Mouse (Mus musculus) limb, embryonic 15.5 days (tissue): ENCODE results near the gene Gm10799. TPM values are rescaled to one million over a fixed set of nuclear protein-coding genes. Genes with fewer than 3 reads are reported as not detected.
"Not testable (repeated sequence)": the region's sequence is repeated elsewhere in the genome, so short reads cannot be mapped to it uniquely, and the experiment has no call there.

ENCODE experiments used
- ATAC-seq: fragments of 200-750 bp; cut with Nextera tagmentation; 2 replicates; pipeline ENCODE4 v1.8.0; 2017; ENCODE audit warnings: low read depth, moderate TSS enrichment; ENCODE audit not compliant: insufficient number of reproducible peaks, low FRiP score, low TSS enrichment
- H3K27ac ChIP-seq: fragments of 300-500 bp; sonication (generic); 2 replicates; pipeline ENCODE4 v1.5.1; 2015; ENCODE audit warnings: moderate library complexity, mild to moderate bottlenecking, inconsistent platforms
- H3K27me3 ChIP-seq: fragments of 300-500 bp; sonication (generic); 2 replicates; pipeline ENCODE4 v1.6.1; 2015; ENCODE audit warnings: inconsistent platforms
- H3K36me3 ChIP-seq: fragments of 300-500 bp; sonication (generic); 2 replicates; pipeline ENCODE4 v1.6.1; 2015; ENCODE audit warnings: inconsistent platforms
- H3K4me1 ChIP-seq: fragments of 300-500 bp; sonication (generic); 2 replicates; pipeline ENCODE4 v1.6.1; 2015; ENCODE audit warnings: inconsistent platforms
- H3K4me2 ChIP-seq: fragments of 300-500 bp; sonication (generic); 2 replicates; pipeline ENCODE4 v1.6.1; 2015; ENCODE audit warnings: mild to moderate bottlenecking, inconsistent platforms
- H3K4me3 ChIP-seq: fragments of 300-500 bp; sonication (generic); 2 replicates; pipeline ENCODE4 v1.5.1; 2015; ENCODE audit warnings: mild to moderate bottlenecking, inconsistent platforms
- H3K9ac ChIP-seq: fragments of 300-500 bp; sonication (generic); 2 replicates; pipeline ENCODE4 v1.6.1; 2015; ENCODE audit warnings: inconsistent platforms
- H3K9me3 ChIP-seq: fragments of 300-500 bp; sonication (generic); 2 replicates; pipeline ENCODE4 v1.6.1; 2016; ENCODE audit warnings: inconsistent platforms
- WGBS: fragments of 180-500 bp; shearing (Covaris S2); methylation state at CpG from one replicate; pipeline ENCODE4 v1.1.7; 2015; 5-methylcytosine and 5-hydroxymethylcytosine counted together
- polyA plus RNA-seq: library from polyadenylated mRNA; unstranded; fragments of >200 nt; fragmentation: Nextera tagmentation; extraction: Ambion mirVana; gene quantifications from 2 replicates; pipeline ENCODE4 v1.2.1, GENCODE M21; 2015

The Gm10799 gene
- polyA plus RNA-seq, 1 experiment from 2014 or later = not detected

DNA sequence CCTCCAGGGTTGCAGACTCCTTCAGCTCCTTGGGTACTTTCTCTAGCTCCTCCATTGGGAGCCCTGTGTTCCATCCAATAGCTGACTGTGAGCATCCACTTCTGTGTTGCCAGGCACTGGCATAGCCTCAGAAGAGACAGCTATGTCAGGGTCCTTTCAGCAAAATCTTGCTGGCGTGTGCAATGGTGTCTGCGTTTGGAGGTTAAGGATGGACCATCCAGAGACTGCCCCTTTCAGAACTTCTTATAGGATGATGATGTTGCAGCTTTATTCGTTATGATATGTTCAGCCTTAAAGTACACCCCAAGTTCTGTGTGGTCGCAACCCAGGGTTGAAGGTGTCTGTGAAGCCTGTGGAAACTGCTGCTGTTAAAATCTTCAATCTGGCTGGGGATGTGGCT, 29.0 kb upstream of the Gm10799 start:
- H3K4me1 ChIP-seq = peaks cover 10% of the 10 kb centered on the region; the same call in 1 of the 2 replicates
- not testable (repeated sequence) for H3K27ac ChIP-seq, ATAC-seq, H3K36me3 ChIP-seq, H3K27me3 ChIP-seq, H3K9ac ChIP-seq, H3K4me3 ChIP-seq, H3K4me2 ChIP-seq, H3K9me3 ChIP-seq
- 95% methylated on average over 4 of the region's 4 CpGs for WGBS

GRCm38 (mm10) chr2:104096796-104097195, 28.4 kb upstream of the Gm10799 start:
- not testable (repeated sequence) for H3K9ac ChIP-seq, H3K9me3 ChIP-seq, ATAC-seq, H3K4me2 ChIP-seq, H3K27ac ChIP-seq, H3K4me3 ChIP-seq, H3K27me3 ChIP-seq, H3K36me3 ChIP-seq
- WGBS = 81% methylated on average over 1 of the region's 1 CpGs
- peaks cover 10% of the 10 kb centered on the region; the same call in 1 of the 2 replicates for H3K4me1 ChIP-seq

GRCm38 (mm10) chr2:104096256-104096655, 27.9 kb upstream of the Gm10799 start:
- Histone ChIP-seq H3K9me3 (no peaks in the 10 kb centered on the region), H3K4me3 (peak overlapping the region; percentile 47), H3K36me3 (no peaks in the 10 kb centered on the region), H3K4me2 (peak overlapping the region; percentile 62), H3K4me1 (peaks cover 10% of the 10 kb centered on the region; the same call in 1 of the 2 replicates), H3K27me3 (no peaks in the 10 kb centered on the region), H3K9ac (peak overlapping the region; percentile 31; the same call in 1 of the 2 replicates), H3K27ac (peak overlapping the region; percentile 43)
- WGBS = 37% methylated on average over 10 of the region's 10 CpGs
- ATAC-seq = no peak; the same call in 1 of the 2 replicates

DNA sequence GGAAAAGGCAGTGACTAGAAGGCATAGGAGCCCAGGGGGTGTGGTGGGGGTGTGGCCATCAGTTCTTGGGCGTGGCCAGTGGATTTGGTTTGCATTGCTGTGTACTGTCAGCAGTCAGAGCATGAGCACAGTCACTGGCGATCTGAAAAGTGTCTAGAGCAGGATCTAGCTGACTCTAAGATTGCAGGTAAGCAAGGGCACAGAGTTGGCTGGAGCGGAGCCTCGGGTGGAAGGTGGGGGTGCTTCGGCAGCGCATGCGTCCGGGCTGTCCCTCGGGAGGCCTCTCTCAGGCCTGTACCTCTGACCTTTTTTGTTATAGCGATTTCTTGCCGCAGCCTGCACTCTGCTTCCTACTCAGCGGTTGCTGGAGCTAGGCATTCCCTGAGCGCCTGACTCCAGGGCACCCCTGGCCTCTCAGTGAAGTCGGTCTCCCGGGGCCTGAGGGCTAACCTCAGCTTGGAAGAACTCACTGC, 27.4 kb upstream of the Gm10799 start, which contains the start of gene Cd59a:
Gene Cd59a (plus strand): TSS at position 61 of the 473 bp plus-strand sequence.
- Histone ChIP-seq H3K27ac (peak within 1 kb of the TSS; percentile 43), H3K4me2 (peak within 1 kb of the TSS; percentile 62), H3K4me3 (peak within 1 kb of the TSS; percentile 47), H3K4me1 (peaks cover 10% of the 10 kb centered on the region; the same call in 1 of the 2 replicates), H3K9me3 (no peaks in the 10 kb centered on the region), H3K36me3 (no peaks in the 10 kb centered on the region), H3K9ac (peak within 1 kb of the TSS; percentile 31; the same call in 1 of the 2 replicates), H3K27me3 (no peaks in the 10 kb centered on the region)
- WGBS = 9% methylated on average over 15 of the region's 15 CpGs
- ATAC-seq = peak; percentile 86; the same call in 1 of the 2 replicates

DNA sequence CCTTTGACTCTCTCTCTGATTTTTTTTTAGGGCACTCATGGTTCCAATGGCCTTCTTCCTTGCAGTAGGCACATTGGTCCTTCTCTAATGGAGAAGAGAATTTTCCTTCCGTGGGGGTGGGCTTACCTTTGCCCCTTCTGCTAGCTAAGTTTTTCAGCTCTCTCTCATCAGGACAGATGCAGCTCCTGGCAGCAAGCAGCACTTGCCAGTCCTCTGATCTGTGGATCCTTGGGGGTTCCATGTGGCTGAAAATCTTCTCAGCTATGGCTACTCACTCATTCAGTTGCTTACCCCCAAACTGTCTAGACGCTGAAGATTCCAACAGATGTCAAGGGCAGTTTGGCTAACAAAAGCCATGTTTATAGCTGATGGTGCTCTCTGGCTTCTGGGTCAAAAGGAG, 25.0 kb upstream of the Gm10799 start:
- Histone ChIP-seq H3K4me3 (no peak overlapping the region), H3K4me1 (peaks cover 10% of the 10 kb centered on the region; the same call in 1 of the 2 replicates), H3K9me3 (no peaks in the 10 kb centered on the region), H3K27ac (no peak overlapping the region), H3K36me3 (no peaks in the 10 kb centered on the region), H3K27me3 (no peaks in the 10 kb centered on the region), H3K4me2 (no peak overlapping the region), H3K9ac (no peak overlapping the region)
- WGBS = 64% methylated on average over 2 of the region's 2 CpGs
- no peak for ATAC-seq

DNA sequence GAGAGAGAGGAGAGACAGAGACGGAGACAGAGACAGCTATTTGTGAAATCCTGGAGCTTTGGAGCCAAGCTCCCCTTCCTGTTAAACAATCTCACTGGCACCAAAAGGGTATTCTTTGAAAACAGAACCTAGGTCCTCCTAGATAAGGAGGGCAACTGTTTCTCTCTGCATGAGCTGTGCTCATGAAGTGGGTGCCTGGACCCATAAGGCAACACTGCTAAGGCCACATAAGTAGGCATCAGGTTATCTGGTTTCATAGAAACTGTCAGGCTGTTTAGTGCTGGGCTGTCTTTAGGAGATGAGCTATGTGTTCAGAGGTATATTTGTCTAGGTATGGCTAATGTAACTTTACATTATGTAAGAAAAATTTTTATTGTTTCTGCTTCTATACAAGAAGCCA, 19.2 kb upstream of the Gm10799 start:
- not testable (repeated sequence) for H3K4me3 ChIP-seq, H3K9ac ChIP-seq, H3K36me3 ChIP-seq, H3K27me3 ChIP-seq, H3K4me2 ChIP-seq, H3K9me3 ChIP-seq, ATAC-seq, H3K4me1 ChIP-seq, H3K27ac ChIP-seq
- WGBS = 93% methylated on average over 1 of the region's 1 CpGs

DNA sequence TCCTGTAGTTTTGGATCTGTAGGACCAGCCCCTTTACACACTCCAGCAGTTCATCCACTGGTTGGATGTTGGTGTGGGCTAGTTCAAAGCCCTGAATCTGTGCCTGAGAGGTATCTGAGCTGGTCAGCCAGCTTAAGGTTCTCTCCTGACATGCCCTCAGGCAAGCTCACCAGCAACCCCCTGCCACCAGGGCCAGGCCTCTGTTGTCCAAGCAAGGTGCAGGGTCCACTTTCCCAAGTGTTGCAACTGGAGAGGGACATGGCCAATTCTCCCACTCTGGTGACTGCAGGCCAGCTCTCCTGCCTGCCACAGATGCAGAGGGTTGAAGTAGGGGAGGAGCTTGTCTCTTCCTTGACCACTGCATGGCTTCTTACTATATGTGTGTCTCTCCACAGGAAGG, 15.7 kb upstream of the Gm10799 start:
- not testable (repeated sequence) for H3K4me1 ChIP-seq, ATAC-seq, H3K4me3 ChIP-seq, H3K27ac ChIP-seq, H3K36me3 ChIP-seq, H3K27me3 ChIP-seq, H3K9me3 ChIP-seq, H3K9ac ChIP-seq, H3K4me2 ChIP-seq

GRCm38 (mm10) chr2:104082474-104082873, 14.1 kb upstream of the Gm10799 start:
- Histone ChIP-seq H3K9ac (no peak overlapping the region), H3K9me3 (no peaks in the 10 kb centered on the region), H3K4me3 (no peak overlapping the region), H3K36me3 (no peaks in the 10 kb centered on the region), H3K4me1 (no peaks in the 10 kb centered on the region), H3K4me2 (no peak overlapping the region), H3K27ac (no peak overlapping the region), H3K27me3 (no peaks in the 10 kb centered on the region)
- 0 out of 2 replicates have a peak, but pooled peaks have one; percentile 44 for ATAC-seq

GRCm38 (mm10) chr2:104081436-104082050, 13.2 kb upstream of the Gm10799 start:
- H3K4me2 ChIP-seq, H3K4me1 ChIP-seq, H3K27ac ChIP-seq, ATAC-seq, H3K4me3 ChIP-seq, H3K36me3 ChIP-seq, H3K9me3 ChIP-seq, H3K9ac ChIP-seq, H3K27me3 ChIP-seq: not testable (repeated sequence)
- WGBS = 40% methylated on average over 1 of the region's 1 CpGs

GRCm38 (mm10) chr2:104078285-104078684, 9.9 kb upstream of the Gm10799 start:
- H3K36me3 ChIP-seq, H3K4me2 ChIP-seq, H3K4me1 ChIP-seq, H3K9ac ChIP-seq, H3K9me3 ChIP-seq, ATAC-seq, H3K27ac ChIP-seq, H3K4me3 ChIP-seq, H3K27me3 ChIP-seq: not testable (repeated sequence)
- WGBS = 71% methylated on average over 5 of the region's 5 CpGs

DNA sequence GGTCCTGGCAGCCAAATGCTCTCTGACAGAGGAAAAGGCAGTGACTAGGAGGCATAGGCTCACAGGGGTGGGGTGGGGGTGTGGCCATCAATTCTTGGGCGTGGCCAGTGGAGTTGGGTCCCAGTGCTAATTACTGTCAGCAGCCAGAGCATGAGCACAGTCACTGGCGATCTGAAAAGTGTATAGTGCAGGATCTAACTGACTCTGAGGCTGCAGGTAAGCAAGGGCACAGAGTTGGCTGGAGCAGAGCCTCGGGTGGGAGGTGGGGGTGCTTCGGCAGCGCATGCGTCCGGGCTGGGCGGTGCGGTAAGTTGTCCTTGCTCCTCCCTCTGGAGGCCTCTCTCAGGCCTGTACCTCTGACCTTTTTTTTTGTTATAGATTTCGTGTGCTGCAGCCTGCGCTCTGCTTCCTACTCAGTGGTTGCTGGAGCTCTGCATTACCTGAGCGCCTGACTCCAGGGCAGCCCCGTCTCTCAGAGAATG, 1.4 kb upstream of the Gm10799 start, which contains the start of gene Cd59b:
Gene Cd59b (plus strand): TSS at position 146 of the 482 bp plus-strand sequence.
- H3K9me3 ChIP-seq = peaks cover 4% of the 10 kb centered on the region; the same call in 1 of the 2 replicates
- H3K36me3 ChIP-seq = 0 out of 2 replicates have a peak, but pooled peaks cover 3% of the 10 kb centered on the region
- WGBS = 7% methylated on average over 13 of the region's 13 CpGs
- H3K4me3 ChIP-seq = peak within 1 kb of the TSS; percentile 45
- H3K27ac ChIP-seq = peak within 1 kb of the TSS; percentile 79; the same call in 1 of the 2 replicates
- H3K27me3 ChIP-seq = no peaks in the 10 kb centered on the region
- peak within 1 kb of the TSS; percentile 61 for H3K4me2 ChIP-seq
- H3K4me1 ChIP-seq = peaks cover 6% of the 10 kb centered on the region; the same call in 1 of the 2 replicates
- ATAC-seq = peak; percentile 75; the same call in 1 of the 2 replicates
- H3K9ac ChIP-seq = peak within 1 kb of the TSS; percentile 31; the same call in 1 of the 2 replicates

- H3K9me3 ChIP-seq, H3K4me1 ChIP-seq, ATAC-seq, H3K4me3 ChIP-seq, H3K27me3 ChIP-seq, H3K27ac ChIP-seq, H3K9ac ChIP-seq, H3K4me2 ChIP-seq: not testable (repeated sequence)
- 76% methylated on average over 6 of the region's 6 CpGs for WGBS
- peaks cover 14% of the 10 kb centered on the region for H3K36me3 ChIP-seq
Measured at GRCm38 (mm10) chr2:104065526-104065925, 2.8 kb downstream of the Gm10799 start, which contains the start of gene Gm10912. Gm10912 (plus strand) TSS chr2:104065826.
